Mouse (Mus musculus): ENCODE data around the gene Apol9b.

- TF ChIP-seq POLR2A (IDR thresholded peaks at IDR 0.05; ENCODE audit: borderline replicate concordance, extremely low read depth, insufficient read depth, insufficient read length, poor library complexity, severe bottlenecking) (no peak), CTCF (IDR thresholded peaks at IDR 0.05; ENCODE audit: borderline replicate concordance, extremely low read depth, insufficient read depth, insufficient read length) (no peak)
These were observed 19.6 kb downstream of the Apol9b start for GRCm38 (mm10) chr15:77748414-77748813.
